Mouse (Mus musculus) small intestine, adult 2 months (tissue): ENCODE results near the gene Glud1.

Experiments used
- CTCF ChIP-seq: fragments of 200-500 bp; IDR thresholded peaks from 2 replicates; pipeline ENCODE4 v1.5.1; 2012; ENCODE audit warnings: low read depth, mild to moderate bottlenecking, control low read depth, inconsistent platforms, low read length, moderate library complexity, mixed read lengths; ENCODE audit not compliant: insufficient replicate concordance, insufficient read length; ENCODE audit errors: extremely low read depth
- POLR2A ChIP-seq: fragments of 200-500 bp; IDR thresholded peaks from 2 replicates; pipeline ENCODE4 v1.6.1; 2012; ENCODE audit warnings: low read depth, mild to moderate bottlenecking, control low read depth, inconsistent platforms, low read length, moderate library complexity

DNA sequence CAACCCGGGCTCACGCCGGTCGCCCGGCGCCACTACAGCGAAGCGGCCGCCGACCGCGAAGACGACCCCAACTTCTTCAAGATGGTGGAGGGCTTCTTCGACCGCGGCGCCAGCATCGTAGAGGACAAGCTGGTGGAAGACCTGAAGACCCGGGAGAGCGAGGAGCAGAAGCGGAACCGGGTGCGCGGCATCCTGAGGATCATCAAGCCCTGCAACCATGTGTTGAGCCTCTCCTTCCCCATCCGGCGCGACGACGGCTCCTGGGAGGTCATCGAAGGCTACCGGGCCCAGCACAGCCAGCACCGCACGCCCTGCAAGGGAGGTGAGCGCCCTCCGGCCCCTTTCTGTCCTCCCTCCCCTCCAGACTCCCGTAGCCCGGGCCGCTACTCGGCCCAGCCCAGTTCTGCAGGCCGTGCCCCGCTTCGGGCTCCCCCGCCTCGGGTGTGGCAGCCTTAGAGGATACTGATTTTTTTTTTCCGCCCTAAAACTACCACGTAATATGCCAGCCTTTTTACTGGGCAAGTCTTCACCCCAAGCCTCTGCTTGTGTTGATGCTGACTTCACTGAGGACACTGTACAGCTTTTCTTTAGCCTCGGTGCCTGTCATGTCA, 599 bp downstream of the Glud1 start:
- TF ChIP-seq CTCF: no peak
- no peak; the same call in 1 of the 2 replicates for TF ChIP-seq POLR2A
